Mouse (Mus musculus) olfactory bulb, adult 2 months (tissue): ENCODE data around the gene Cby3. TPM values are rescaled to one million over a fixed set of nuclear protein-coding genes. Genes with fewer than 3 reads are reported as not detected.

Experiments
- H3K27ac ChIP-seq: fragments of 200-500 bp; 2 replicates; pipeline ENCODE4 v1.5.1; 2012; ENCODE audit warnings: low read depth, low read length; ENCODE audit not compliant: insufficient read depth
- H3K4me1 ChIP-seq: fragments of 200-500 bp; 2 replicates; pipeline ENCODE4 v1.6.1; 2012; ENCODE audit warnings: low read length; ENCODE audit not compliant: control insufficient read depth, insufficient read depth
- H3K4me3 ChIP-seq: fragments of 200-500 bp; 2 replicates; pipeline ENCODE4 v1.5.1; 2012; ENCODE audit warnings: mild to moderate bottlenecking, low read depth, low read length, moderate library complexity; ENCODE audit not compliant: insufficient read depth
- CTCF ChIP-seq: fragments of 200-500 bp; IDR thresholded peaks from 2 replicates; pipeline ENCODE4 v1.5.1; 2012; ENCODE audit warnings: low read depth, mild to moderate bottlenecking, low read length, moderate library complexity; ENCODE audit not compliant: insufficient read depth
- POLR2A ChIP-seq: fragments of 200-500 bp; IDR thresholded peaks from 2 replicates; pipeline ENCODE4 v1.6.1; 2012; ENCODE audit warnings: mild to moderate bottlenecking, low read depth, low read length, moderate library complexity; ENCODE audit not compliant: insufficient read depth
- WGBS: fragments of 180-500 bp; shearing (Covaris S2); methylation state at CpG from one replicate; pipeline ENCODE4 v1.1.7; 2018; 5-methylcytosine and 5-hydroxymethylcytosine counted together
- polyA plus RNA-seq: library from polyadenylated mRNA; stranded (reverse); fragments of >200 nt; gene quantifications from 2 replicates; pipeline ENCODE4 v1.2.4, GENCODE M21; 2012; ENCODE audit warnings: low replicate concordance; ENCODE audit not compliant: missing spikeins, insufficient read depth, insufficient read length

Cby3 gene
- polyA plus RNA-seq, 1 experiment = not detected

DNA sequence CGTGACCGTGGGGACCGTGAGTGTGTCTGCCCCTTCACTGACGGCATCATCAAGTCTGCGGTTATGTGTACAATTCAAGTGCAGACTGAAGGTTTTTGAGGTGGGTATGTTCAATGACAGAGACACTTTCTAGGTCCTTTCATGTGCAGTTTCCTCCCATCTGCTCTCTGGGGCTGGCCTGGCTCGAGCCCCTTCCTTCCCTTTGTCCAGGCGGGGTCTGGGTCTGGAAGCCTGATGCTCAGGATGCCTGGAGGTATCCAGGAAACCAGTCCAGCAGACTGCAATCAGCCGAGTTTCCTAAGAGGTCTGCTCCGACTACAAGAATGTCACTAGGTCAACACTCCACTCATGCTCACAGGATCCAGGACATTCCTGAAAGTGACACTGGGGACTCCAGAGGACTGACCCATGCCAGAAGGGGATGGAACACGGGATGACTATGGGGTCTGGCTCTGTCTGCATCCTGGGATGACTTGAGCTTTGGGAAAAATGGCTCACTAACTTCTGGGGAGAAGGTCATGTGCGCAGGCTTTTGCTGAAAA is 42.6 kb downstream of the Cby3 start:
- Histone ChIP-seq H3K4me3 (no peak overlapping the region), H3K4me1 (no peaks in the 10 kb centered on the region), H3K27ac (no peak overlapping the region)
- TF ChIP-seq CTCF (no peak), POLR2A (no peak)
- WGBS = 87% methylated on average over 11 of the region's 11 CpGs

GRCm38 (mm10) chr11:50397316-50397715 is 43.1 kb downstream of the Cby3 start:
- no peaks in the 10 kb centered on the region for H3K4me1 ChIP-seq
- TF ChIP-seq POLR2A (no peak), CTCF (no peak)
- no peak overlapping the region for H3K4me3 ChIP-seq
- H3K27ac ChIP-seq = no peak overlapping the region
- WGBS = 87% methylated on average over 9 of the region's 9 CpGs

GRCm38 (mm10) chr11:50398803-50399202 is 44.5 kb downstream of the Cby3 start:
- H3K4me3 ChIP-seq = no peak overlapping the region
- no peak overlapping the region for H3K27ac ChIP-seq
- TF ChIP-seq CTCF (no peak), POLR2A (no peak)
- WGBS = 89% methylated on average over 13 of the region's 13 CpGs
- no peaks in the 10 kb centered on the region for H3K4me1 ChIP-seq

GRCm38 (mm10) chr11:50402481-50402880 is 48.2 kb downstream of the Cby3 start:
- WGBS = 96% methylated on average over 3 of the region's 3 CpGs

DNA sequence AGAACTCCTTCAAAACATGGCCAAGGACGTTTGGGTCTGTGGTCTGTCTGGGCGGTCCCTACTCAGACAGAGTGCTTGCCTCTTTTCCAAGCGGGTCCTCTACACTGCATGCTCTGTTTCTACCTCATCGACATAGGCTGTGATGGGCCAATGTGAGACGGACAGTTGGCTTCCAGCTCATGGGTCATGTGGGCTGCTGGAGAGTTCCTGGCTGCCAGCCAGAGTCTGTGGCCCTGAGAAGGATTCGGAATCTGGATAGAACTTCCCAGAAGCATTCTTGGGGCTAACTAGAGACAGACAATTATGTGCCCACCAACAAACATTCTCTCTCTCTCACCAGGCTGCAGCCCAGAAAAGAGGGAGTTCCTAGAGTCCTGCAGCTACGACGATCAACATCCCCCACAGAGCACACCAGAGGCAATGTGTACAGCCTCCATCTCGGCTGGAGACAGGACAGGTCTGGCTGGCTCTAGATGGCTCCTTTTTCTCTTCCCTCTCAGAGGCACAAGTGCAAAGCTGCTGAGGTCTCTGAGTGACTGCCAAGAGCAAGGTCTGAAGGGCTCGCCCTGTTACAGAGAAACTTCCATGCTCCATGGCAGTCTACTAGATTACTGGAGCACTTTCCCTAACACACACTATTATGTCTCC is 49.2 kb downstream of the Cby3 start:
- Histone ChIP-seq H3K4me3 (no peak overlapping the region), H3K27ac (no peak overlapping the region), H3K4me1 (no peaks in the 10 kb centered on the region)
- WGBS = 35% methylated on average over 10 of the region's 10 CpGs
- TF ChIP-seq CTCF (no peak), POLR2A (no peak)

More at GRCm38 (mm10) chr11:50402481-50402880, 48.2 kb downstream of the Cby3 start:
- Histone ChIP-seq H3K27ac (no peak overlapping the region), H3K4me1 (no peaks in the 10 kb centered on the region), H3K4me3 (no peak overlapping the region)
- no peak for TF ChIP-seq CTCF
- TF ChIP-seq POLR2A = no peak

GRCm38 (mm10) chr11:50407235-50407634 is 53.0 kb downstream of the Cby3 start:
- TF ChIP-seq CTCF (no peak), POLR2A (no peak)
- 72% methylated on average over 6 of the region's 6 CpGs for WGBS
- Histone ChIP-seq H3K27ac (no peak overlapping the region), H3K4me3 (no peak overlapping the region), H3K4me1 (no peaks in the 10 kb centered on the region)

Other genes starting within 250 kb of the Cby3 start
- 540 TPM in 1 of 2 replicates, not detected in the other for gene Tbc1d9b, start 223.1 kb upstream of the Cby3 start, polyA plus RNA-seq
- gene Mrnip, start 180.0 kb upstream of the Cby3 start, polyA plus RNA-seq = not detected in 2 replicates
- gene Sqstm1, start 143.6 kb upstream of the Cby3 start, polyA plus RNA-seq = 578 TPM in 1 of 2 replicates, not detected in the other
- gene Mgat4b, start 143.6 kb upstream of the Cby3 start, polyA plus RNA-seq = not detected in 2 replicates
- gene Ltc4s, start 115.8 kb upstream of the Cby3 start, polyA plus RNA-seq = not detected in 2 replicates
- not detected in 2 replicates for gene Maml1, start 62.2 kb upstream of the Cby3 start, polyA plus RNA-seq
- 193 and 359 TPM in 2 replicates for gene Canx, start 28.8 kb upstream of the Cby3 start, polyA plus RNA-seq
- gene Hnrnph1, start 22.5 kb downstream of the Cby3 start, polyA plus RNA-seq = 611 and 1,562 TPM in 2 replicates
- gene Rufy1, start 76.7 kb downstream of the Cby3 start, polyA plus RNA-seq = not detected in 2 replicates
- not detected in 2 replicates for gene Adamts2, start 247.6 kb downstream of the Cby3 start, polyA plus RNA-seq